Mouse (Mus musculus) embryonic facial prominence, embryonic 13.5 days (tissue): Measurements from ENCODE around the gene Rbfox1. TPM values are rescaled to one million over a fixed set of nuclear protein-coding genes. Genes with fewer than 3 reads are reported as not detected.

Experiments
- ATAC-seq: fragments of 200-750 bp; cut with Nextera tagmentation; 2 replicates; pipeline ENCODE4 v1.8.0; 2017; ENCODE audit warnings: low read depth; ENCODE audit not compliant: insufficient number of reproducible peaks, insufficient read depth, low FRiP score, low TSS enrichment
- H3K27ac ChIP-seq: fragments of 300-500 bp; sonication (generic); 2 replicates; pipeline ENCODE4 v1.5.1; 2015; ENCODE audit warnings: moderate library complexity, mild to moderate bottlenecking, inconsistent platforms
- H3K27me3 ChIP-seq: fragments of 300-500 bp; sonication (generic); 2 replicates; pipeline ENCODE4 v1.6.1; 2015; ENCODE audit warnings: mild to moderate bottlenecking, inconsistent platforms
- H3K36me3 ChIP-seq: fragments of 300-500 bp; sonication (generic); 2 replicates; pipeline ENCODE4 v1.6.1; 2015; ENCODE audit warnings: mild to moderate bottlenecking, inconsistent platforms
- H3K4me1 ChIP-seq: fragments of 300-500 bp; sonication (generic); 2 replicates; pipeline ENCODE4 v1.6.1; 2015; ENCODE audit warnings: inconsistent platforms
- H3K4me2 ChIP-seq: fragments of 300-500 bp; sonication (generic); 2 replicates; pipeline ENCODE4 v1.6.1; 2015; ENCODE audit warnings: moderate library complexity, mild to moderate bottlenecking, inconsistent platforms
- H3K4me3 ChIP-seq: fragments of 300-500 bp; sonication (generic); 2 replicates; pipeline ENCODE4 v1.5.1; 2015; ENCODE audit warnings: mild to moderate bottlenecking, inconsistent platforms
- H3K9ac ChIP-seq: fragments of 300-500 bp; sonication (generic); 2 replicates; pipeline ENCODE4 v1.6.1; 2015; ENCODE audit warnings: mild to moderate bottlenecking, inconsistent platforms
- H3K9me3 ChIP-seq: fragments of 300-500 bp; sonication (generic); 2 replicates; pipeline ENCODE4 v1.6.1; 2016; ENCODE audit warnings: inconsistent platforms
- WGBS: fragments of 180-500 bp; shearing (Covaris S2); methylation state at CpG from one replicate; pipeline ENCODE4 v1.1.7; 2015; ENCODE audit warnings: mixed read lengths; 5-methylcytosine and 5-hydroxymethylcytosine counted together
- polyA plus RNA-seq: library from polyadenylated mRNA; unstranded; fragments of >200 nt; fragmentation: Nextera tagmentation; extraction: Ambion mirVana; gene quantifications from 2 replicates; pipeline ENCODE4 v1.2.1, GENCODE M21; 2015

Gene Rbfox1
- polyA plus RNA-seq, 1 experiment from 2014 or later = 3.9 TPM

- Histone ChIP-seq H3K27ac (no peak overlapping the region), H3K9me3 (no peaks in the 10 kb centered on the region), H3K27me3 (peaks cover 56% of the 10 kb centered on the region), H3K4me1 (peaks cover 4% of the 10 kb centered on the region), H3K36me3 (no peaks in the 10 kb centered on the region), H3K9ac (no peak overlapping the region), H3K4me3 (no peak overlapping the region), H3K4me2 (no peak overlapping the region)
- WGBS = 19% methylated on average over 6 of the region's 6 CpGs
- ATAC-seq = no peak
Measured at GRCm38 (mm10) chr16:7040691-7041090, 1155.5 kb downstream of the Rbfox1 start.

- peaks cover 3% of the 10 kb centered on the region; the same call in 1 of the 2 replicates for H3K27me3 ChIP-seq
- no peak for ATAC-seq
- H3K9ac ChIP-seq = no peak overlapping the region
- 61% methylated on average over 2 of the region's 2 CpGs for WGBS
- no peak overlapping the region for H3K27ac ChIP-seq
- no peaks in the 10 kb centered on the region for H3K9me3 ChIP-seq
- H3K4me2 ChIP-seq = no peak overlapping the region
- no peak overlapping the region for H3K4me3 ChIP-seq
- no peaks in the 10 kb centered on the region for H3K36me3 ChIP-seq
- H3K4me1 ChIP-seq = peaks cover 8% of the 10 kb centered on the region
Measured at GRCm38 (mm10) chr16:7047421-7047820, 1162.3 kb downstream of the Rbfox1 start.

- peak overlapping the region; percentile 54 for H3K4me2 ChIP-seq
- H3K9me3 ChIP-seq = no peaks in the 10 kb centered on the region
- H3K9ac ChIP-seq = peak overlapping the region; percentile 46
- WGBS = 10% methylated on average over 18 of the region's 18 CpGs
- H3K27ac ChIP-seq = no peak overlapping the region
- H3K27me3 ChIP-seq = peaks cover 3% of the 10 kb centered on the region; the same call in 1 of the 2 replicates
- ATAC-seq = no peak
- H3K4me1 ChIP-seq = peaks cover 10% of the 10 kb centered on the region
- H3K36me3 ChIP-seq = no peaks in the 10 kb centered on the region
- peak overlapping the region; percentile 24 for H3K4me3 ChIP-seq
Measured at GRCm38 (mm10) chr16:7049162-7049971, 1164.2 kb downstream of the Rbfox1 start.

GRCm38 (mm10) chr16:7050945-7051344 is 1165.8 kb downstream of the Rbfox1 start:
- no peaks in the 10 kb centered on the region for H3K9me3 ChIP-seq
- no peak overlapping the region for H3K4me2 ChIP-seq
- H3K27ac ChIP-seq = no peak overlapping the region
- H3K36me3 ChIP-seq = no peaks in the 10 kb centered on the region
- no peak overlapping the region for H3K4me3 ChIP-seq
- peaks cover 10% of the 10 kb centered on the region for H3K4me1 ChIP-seq
- H3K27me3 ChIP-seq = peaks cover 3% of the 10 kb centered on the region; the same call in 1 of the 2 replicates
- WGBS = 86% methylated on average over 9 of the region's 9 CpGs
- ATAC-seq = no peak
- no peak overlapping the region for H3K9ac ChIP-seq

- Histone ChIP-seq H3K36me3 (no peaks in the 10 kb centered on the region), H3K4me2 (no peak overlapping the region), H3K9ac (no peak overlapping the region), H3K4me3 (no peak overlapping the region), H3K27ac (no peak overlapping the region), H3K4me1 (peaks cover 10% of the 10 kb centered on the region), H3K27me3 (0 out of 2 replicates have a peak, but pooled peaks cover 3% of the 10 kb centered on the region), H3K9me3 (no peaks in the 10 kb centered on the region)
- no peak for ATAC-seq
- 61% methylated on average over 9 of the region's 9 CpGs for WGBS
Measured at GRCm38 (mm10) chr16:7051991-7052390, 1166.8 kb downstream of the Rbfox1 start.

- no peak overlapping the region for H3K4me3 ChIP-seq
- no peak overlapping the region for H3K27ac ChIP-seq
- no peak overlapping the region for H3K4me2 ChIP-seq
- H3K9ac ChIP-seq = no peak overlapping the region
- H3K4me1 ChIP-seq = peaks cover 10% of the 10 kb centered on the region
- no peaks in the 10 kb centered on the region for H3K9me3 ChIP-seq
- no peak for ATAC-seq
- H3K36me3 ChIP-seq = no peaks in the 10 kb centered on the region
- H3K27me3 ChIP-seq = 0 out of 2 replicates have a peak, but pooled peaks cover 3% of the 10 kb centered on the region
- 24% methylated on average over 9 of the region's 9 CpGs for WGBS
Measured at GRCm38 (mm10) chr16:7052408-7052807, 1167.3 kb downstream of the Rbfox1 start.

- Histone ChIP-seq H3K36me3 (no peaks in the 10 kb centered on the region), H3K9ac (no peak overlapping the region), H3K27ac (no peak overlapping the region), H3K9me3 (no peaks in the 10 kb centered on the region), H3K4me3 (no peak overlapping the region), H3K4me1 (no peaks in the 10 kb centered on the region), H3K4me2 (no peak overlapping the region), H3K27me3 (no peaks in the 10 kb centered on the region)
- ATAC-seq = no peak
- WGBS = 74% methylated on average over 3 of the region's 3 CpGs
Measured at GRCm38 (mm10) chr16:7057789-7058188, 1172.6 kb downstream of the Rbfox1 start.

- H3K4me2 ChIP-seq = no peak overlapping the region
- ATAC-seq = no peak
- H3K27me3 ChIP-seq = no peaks in the 10 kb centered on the region
- no peak overlapping the region for H3K27ac ChIP-seq
- WGBS = 83% methylated on average over 1 of the region's 1 CpGs
- no peaks in the 10 kb centered on the region for H3K36me3 ChIP-seq
- H3K4me3 ChIP-seq = no peak overlapping the region
- no peaks in the 10 kb centered on the region for H3K9me3 ChIP-seq
- no peak overlapping the region for H3K9ac ChIP-seq
- no peaks in the 10 kb centered on the region for H3K4me1 ChIP-seq
Measured at GRCm38 (mm10) chr16:7058556-7058955, 1173.4 kb downstream of the Rbfox1 start.

- no peak overlapping the region for H3K4me2 ChIP-seq
- no peak overlapping the region for H3K27ac ChIP-seq
- no peaks in the 10 kb centered on the region for H3K27me3 ChIP-seq
- no peaks in the 10 kb centered on the region for H3K36me3 ChIP-seq
- no peak for ATAC-seq
- H3K4me1 ChIP-seq = no peaks in the 10 kb centered on the region
- 49% methylated on average over 4 of the region's 4 CpGs for WGBS
- no peak overlapping the region for H3K9ac ChIP-seq
- H3K4me3 ChIP-seq = no peak overlapping the region
- no peaks in the 10 kb centered on the region for H3K9me3 ChIP-seq
Measured at GRCm38 (mm10) chr16:7059596-7059995, 1174.4 kb downstream of the Rbfox1 start.

- ATAC-seq = no peak
- no peaks in the 10 kb centered on the region for H3K36me3 ChIP-seq
- H3K4me1 ChIP-seq = no peaks in the 10 kb centered on the region
- 51% methylated on average over 3 of the region's 3 CpGs for WGBS
- no peak overlapping the region for H3K9ac ChIP-seq
- H3K27me3 ChIP-seq = no peaks in the 10 kb centered on the region
- H3K4me3 ChIP-seq = no peak overlapping the region
- H3K9me3 ChIP-seq = no peaks in the 10 kb centered on the region
- H3K27ac ChIP-seq = no peak overlapping the region
- no peak overlapping the region for H3K4me2 ChIP-seq
Measured at GRCm38 (mm10) chr16:7060864-7061263, 1175.7 kb downstream of the Rbfox1 start.

GRCm38 (mm10) chr16:7062512-7062911 is 1177.4 kb downstream of the Rbfox1 start:
- H3K27ac ChIP-seq = no peak overlapping the region
- no peaks in the 10 kb centered on the region for H3K27me3 ChIP-seq
- H3K36me3 ChIP-seq = no peaks in the 10 kb centered on the region
- 73% methylated on average over 6 of the region's 6 CpGs for WGBS
- no peak for ATAC-seq
- H3K4me1 ChIP-seq = no peaks in the 10 kb centered on the region
- no peak overlapping the region for H3K4me3 ChIP-seq
- no peak overlapping the region for H3K9ac ChIP-seq
- H3K4me2 ChIP-seq = no peak overlapping the region
- no peaks in the 10 kb centered on the region for H3K9me3 ChIP-seq

GRCm38 (mm10) chr16:7067109-7067508 is 1182.0 kb downstream of the Rbfox1 start:
- Histone ChIP-seq H3K9me3 (no peaks in the 10 kb centered on the region), H3K27me3 (no peaks in the 10 kb centered on the region), H3K4me3 (no peak overlapping the region), H3K4me2 (no peak overlapping the region), H3K9ac (no peak overlapping the region), H3K27ac (no peak overlapping the region), H3K4me1 (no peaks in the 10 kb centered on the region), H3K36me3 (no peaks in the 10 kb centered on the region)
- no peak for ATAC-seq
- WGBS = 82% methylated on average over 8 of the region's 8 CpGs
